Mouse (Mus musculus) lung, adult 2 months (tissue): Measurements from ENCODE around the gene Rps6kc1.

Source experiments
- CTCF ChIP-seq: fragments of 200-500 bp; IDR thresholded peaks from 2 replicates; pipeline ENCODE4 v1.5.1; 2011; ENCODE audit warnings: mild to moderate bottlenecking, low read length, control low read depth; ENCODE audit not compliant: insufficient read depth
- POLR2A ChIP-seq: fragments of 200-500 bp; IDR thresholded peaks from 2 replicates; pipeline ENCODE4 v1.6.1; 2011; ENCODE audit warnings: low read depth, mild to moderate bottlenecking, control low read depth, low read length, borderline replicate concordance; ENCODE audit errors: extremely low read depth

DNA sequence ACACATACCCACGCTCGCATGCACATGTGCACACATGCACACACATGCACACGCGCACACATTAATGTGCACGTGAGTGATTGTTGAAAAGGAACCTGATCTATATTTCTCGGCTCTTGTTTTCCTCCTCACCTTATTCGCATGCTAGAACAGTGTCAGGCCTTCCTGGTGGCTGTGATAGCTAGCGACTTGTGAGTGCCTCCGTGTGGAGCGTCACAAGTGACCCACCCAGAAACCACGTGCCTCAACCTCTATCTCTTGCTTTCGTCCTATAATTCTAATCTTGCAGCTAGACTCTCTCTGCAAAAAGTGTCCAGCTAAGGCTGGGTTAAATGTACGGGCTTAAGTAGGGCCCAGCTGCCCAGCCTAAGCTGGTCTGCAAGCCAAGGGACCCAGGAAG lies 253.3 kb downstream of the Rps6kc1 start:
- TF ChIP-seq CTCF (no peak), POLR2A (no peak)
